Mouse (Mus musculus): ENCODE results near the gene Rps25. TPM values are rescaled to one million over a fixed set of nuclear protein-coding genes. Genes with fewer than 3 reads are reported as not detected.
"Not testable (repeated sequence)": the region's sequence is repeated elsewhere in the genome, so short reads cannot be mapped to it uniquely, and the experiment has no call there.

Rps25 gene
- polyA plus RNA-seq, 1 experiment from 2014 or later: 764 TPM

DNA sequence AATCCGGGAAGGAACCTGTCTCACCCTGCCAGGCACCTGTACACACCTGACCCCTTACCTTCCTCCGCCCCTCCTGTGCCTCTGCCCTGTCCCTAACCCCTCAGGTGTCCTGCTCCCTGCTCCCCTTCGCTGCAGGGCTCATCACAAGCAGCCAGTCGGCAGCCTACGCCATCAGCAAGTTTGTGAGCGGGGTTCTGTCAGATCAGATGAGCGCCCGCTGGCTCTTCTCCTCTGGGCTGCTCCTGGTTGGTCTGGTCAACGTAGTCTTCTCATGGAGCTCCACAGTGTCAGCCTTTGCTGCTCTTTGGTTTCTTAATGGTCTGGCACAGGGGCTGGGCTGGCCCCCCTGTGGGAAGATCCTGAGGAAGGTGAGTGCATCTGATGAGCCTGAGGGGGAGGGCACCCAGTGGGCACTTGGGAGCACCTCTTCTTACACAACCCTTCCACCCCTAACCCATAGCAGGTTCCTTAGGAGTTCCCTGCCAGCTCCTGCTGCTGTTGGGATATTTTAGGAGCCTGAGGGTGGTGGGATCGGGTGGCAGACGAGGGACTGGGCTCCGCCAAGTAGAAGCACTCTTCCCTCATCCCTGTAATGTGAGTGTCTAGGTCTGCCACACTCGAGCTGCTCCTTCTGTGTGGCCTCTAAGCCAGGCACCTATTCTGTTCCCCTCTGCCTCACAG, 7.7 kb upstream of the Rps25 start:
- ATAC-seq (no peak), DNase-seq (ENCODE audit: low read depth, low spot score) (no peak)
- no peak for TF ChIP-seq CTCF (IDR thresholded peaks at IDR 0.05)
- CTCF ChIA-PET: interaction anchor here (0.9 to 1.6 kb wide), 2 partner anchors 8 to 11 kb away, joined by 3 read pairs; partner anchors contain the start of gene Trappc4
- no peaks in the 10 kb centered on the region for H3K27me3 ChIP-seq
- in situ Hi-C loops (cut with MboI; ENCODE audit: low pct_unique_long_range_greater_than_20kb): no loop called here
- POLR2A ChIA-PET: interaction anchor here (1.0 to 3.4 kb wide), 3 partner anchors 8 to 65 kb away, joined by 4 to 15 read pairs (median 4); partner anchors contain the start of genes Ccdc84, H2afx, Rps25 and Trappc4

DNA sequence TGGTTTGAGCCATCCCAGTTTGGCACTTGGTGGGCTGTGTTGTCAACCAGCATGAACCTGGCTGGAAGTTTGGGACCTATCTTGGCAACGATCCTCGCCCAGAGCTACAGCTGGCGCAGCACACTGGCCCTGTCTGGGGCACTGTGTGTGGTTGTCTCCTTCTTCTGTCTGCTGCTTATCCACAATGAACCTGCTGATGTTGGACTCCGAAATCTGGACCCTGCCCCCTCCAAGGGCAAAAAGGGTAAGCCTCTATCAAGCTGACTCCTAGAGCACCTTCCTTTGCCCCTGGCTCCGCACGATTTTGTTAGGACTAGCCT, 7.2 kb upstream of the Rps25 start:
- POLR2A ChIA-PET: interaction anchor here (0.7 to 1.0 kb wide), 2 partner anchors 19 to 505 kb away, joined by 4 to 5 read pairs; partner anchors contain the start of gene Ccdc84

DNA sequence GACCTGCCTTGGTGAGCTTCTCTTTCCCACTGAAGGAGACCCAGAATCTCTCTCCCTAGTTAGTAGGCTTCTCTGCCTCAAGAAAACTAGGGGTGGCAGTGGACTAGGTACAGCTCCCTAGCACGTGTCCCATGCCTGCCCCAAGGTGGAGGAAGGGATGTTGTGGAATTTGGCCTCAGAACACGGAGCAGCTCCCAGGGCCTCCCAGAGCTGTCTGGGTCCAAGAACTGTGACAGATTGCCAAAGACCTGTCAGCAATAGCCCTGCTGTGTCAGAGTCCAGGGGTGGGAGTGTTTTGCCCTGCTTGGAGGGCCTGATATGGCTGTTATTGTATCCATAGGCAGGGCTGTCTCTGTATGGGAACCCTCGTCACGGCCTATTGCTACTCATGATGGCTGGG, 5.9 kb upstream of the Rps25 start:
- in situ Hi-C loops (cut with MboI; ENCODE audit: low pct_unique_long_range_greater_than_20kb): no loop called here
- DNase-seq (ENCODE audit: low read depth, low spot score) (no peak), ATAC-seq (no peak)
- POLR2A ChIA-PET: interaction anchor here (1.5 kb wide), 1 partner anchor 10 kb away, joined by 3 read pairs; no protein-coding TSS in a partner anchor
- no peaks in the 10 kb centered on the region for H3K27me3 ChIP-seq
- no peak for TF ChIP-seq CTCF (IDR thresholded peaks at IDR 0.05)
- CTCF ChIA-PET: interaction anchor here (1.0 kb wide), 1 partner anchor 40 kb away, joined by 3 read pairs; the partner anchor contains the start of gene Vps11

More for the DNA sequence above, 7.2 kb upstream of the Rps25 start:
- no peak for TF ChIP-seq CTCF (IDR thresholded peaks at IDR 0.05)
- no peaks in the 10 kb centered on the region for H3K27me3 ChIP-seq
- no peak for DNase-seq (ENCODE audit: low read depth, low spot score)
- no peak for ATAC-seq
- CTCF ChIA-PET: interaction anchor here (0.9 kb wide), 1 partner anchor 11 kb away, joined by 3 read pairs; no protein-coding TSS in a partner anchor
- in situ Hi-C loops (cut with MboI; ENCODE audit: low pct_unique_long_range_greater_than_20kb): no loop called here

DNA sequence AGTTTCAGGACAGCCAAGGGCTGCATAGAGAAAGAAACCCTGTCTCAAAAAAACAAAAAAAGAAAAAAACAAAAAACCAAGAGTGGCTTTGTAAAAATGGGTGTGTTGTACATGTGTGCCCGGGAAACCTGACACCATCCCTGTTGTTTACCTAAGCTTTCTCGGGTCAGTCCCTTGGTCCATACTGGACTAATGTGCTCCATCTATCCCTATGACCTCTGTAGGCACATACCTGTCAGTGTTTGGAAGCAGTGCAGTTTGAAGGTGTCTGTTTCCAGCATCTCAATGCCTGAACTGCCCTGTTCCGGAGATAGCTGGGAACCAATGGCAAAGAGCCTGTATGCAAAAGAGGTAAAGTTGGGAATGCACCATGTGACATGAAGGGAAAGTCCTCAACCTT, 1.9 kb upstream of the Rps25 start:
- H3K27me3 ChIP-seq: no peaks in the 10 kb centered on the region
- in situ Hi-C loops (cut with MboI; ENCODE audit: low pct_unique_long_range_greater_than_20kb): no loop called here
- no peak for TF ChIP-seq CTCF (IDR thresholded peaks at IDR 0.05)
- no peak for DNase-seq (ENCODE audit: low read depth, low spot score)
- ChIA-PET CTCF (no interaction called here), POLR2A (no interaction called here)
- no peak for ATAC-seq

DNA sequence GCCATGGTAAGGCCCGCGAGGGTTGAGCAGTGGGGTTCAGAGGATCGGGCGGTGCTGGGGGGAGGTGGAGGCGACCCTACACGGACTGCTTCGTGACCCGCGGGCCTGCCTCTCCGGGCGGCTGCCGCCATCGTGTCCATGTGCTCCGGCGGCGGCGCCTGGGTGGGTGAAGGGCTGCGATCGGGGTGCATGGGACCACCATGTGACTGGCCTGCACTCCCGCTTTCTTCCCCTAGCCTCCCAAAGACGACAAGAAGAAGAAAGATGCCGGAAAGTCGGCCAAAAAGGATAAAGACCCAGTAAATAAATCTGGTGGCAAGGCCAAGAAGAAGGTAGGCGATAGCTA, 786 bp downstream of the Rps25 start:
- ATAC-seq: no peak
- DNase-seq (ENCODE audit: low read depth, low spot score): no peak
- ChIA-PET POLR2A (interaction anchor here (1.0 to 2.9 kb wide), 3 partner anchors 10 to 29 kb away, joined by 3 to 15 read pairs (median 11); partner anchors contain the start of genes Ccdc84 and Slc37a4), CTCF (interaction anchor here (1.0 to 2.8 kb wide), 2 partner anchors 9 to 11 kb away, joined by 3 to 9 read pairs; partner anchors contain the start of gene Ccdc84)
- in situ Hi-C loops (cut with MboI; ENCODE audit: low pct_unique_long_range_greater_than_20kb): no loop called here
- H3K27me3 ChIP-seq: no peaks in the 10 kb centered on the region
- TF ChIP-seq CTCF (IDR thresholded peaks at IDR 0.05): no peak

DNA sequence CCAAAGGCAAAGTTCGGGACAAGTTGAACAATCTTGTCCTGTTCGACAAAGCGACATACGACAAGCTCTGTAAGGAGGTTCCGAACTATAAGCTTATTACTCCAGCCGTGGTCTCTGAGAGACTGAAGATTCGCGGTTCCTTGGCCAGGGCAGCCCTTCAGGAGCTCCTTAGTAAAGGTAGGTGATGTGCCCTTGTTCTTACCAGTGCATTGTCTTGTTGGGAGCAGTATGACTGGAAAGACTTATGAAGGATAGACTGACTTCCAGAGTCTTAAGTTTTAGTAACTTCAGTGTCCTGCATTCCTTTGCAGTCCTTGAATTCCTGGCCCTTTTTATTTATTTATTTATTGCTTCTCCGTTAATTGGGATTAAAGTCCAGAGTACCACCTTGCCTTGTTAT, 1.8 kb downstream of the Rps25 start:
- ChIA-PET POLR2A (interaction anchor here (1.0 to 2.9 kb wide), 3 partner anchors 9 to 30 kb away, joined by 3 to 15 read pairs (median 11); partner anchors contain the start of genes Ccdc84 and Slc37a4), CTCF (interaction anchor here (2.8 kb wide), 1 partner anchor 10 kb away, joined by 9 read pairs; the partner anchor contains the start of gene Ccdc84)
- H3K27me3 ChIP-seq; DNase-seq (ENCODE audit: low read depth, low spot score); ATAC-seq; in situ Hi-C loops (cut with MboI; ENCODE audit: low pct_unique_long_range_greater_than_20kb): not testable (repeated sequence)

DNA sequence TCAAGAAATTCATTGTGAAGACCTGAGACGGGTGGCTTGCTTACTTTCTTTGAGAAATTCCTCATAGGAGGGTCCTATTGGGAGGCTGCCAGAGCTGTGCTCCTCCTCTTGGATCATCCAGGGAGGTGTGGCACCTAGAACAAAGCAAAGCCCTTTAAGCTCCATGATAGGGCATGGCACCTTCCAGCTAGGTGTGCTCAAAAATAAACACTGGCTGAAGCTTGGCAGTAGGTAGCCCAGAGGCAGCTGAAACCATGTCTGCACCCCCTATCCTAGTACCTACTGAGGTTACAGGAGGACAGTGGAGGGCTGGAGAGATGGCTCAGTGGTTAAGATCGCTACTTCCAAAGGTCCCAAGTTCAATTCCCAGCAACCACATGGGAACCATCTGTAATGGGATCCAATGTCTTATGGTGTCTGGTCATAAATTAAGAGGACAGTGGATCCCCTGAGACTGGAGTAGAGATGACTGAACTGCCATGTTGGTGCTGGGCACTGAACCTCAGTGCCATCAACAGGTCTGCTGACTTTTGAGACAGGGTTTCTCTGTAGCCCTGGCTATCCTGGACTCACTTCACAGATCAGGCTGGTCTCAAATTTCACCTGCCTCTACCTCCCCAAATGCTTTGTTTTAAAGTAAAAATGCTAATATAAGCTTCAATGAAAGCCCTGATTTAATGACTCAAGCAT, 3.9 kb downstream of the Rps25 start:
- in situ Hi-C loops (cut with MboI; ENCODE audit: low pct_unique_long_range_greater_than_20kb): no loop called here
- no peak for DNase-seq (ENCODE audit: low read depth, low spot score)
- no peaks in the 10 kb centered on the region for H3K27me3 ChIP-seq
- no peak for ATAC-seq
- ChIA-PET POLR2A (interaction anchor here (0.6 to 1.6 kb wide), 2 partner anchors 9 to 80 kb away, joined by 3 read pairs; no protein-coding TSS in a partner anchor), CTCF (interaction anchor here (0.6 to 1.1 kb wide), 2 partner anchors 27 to 49 kb away, joined by 3 read pairs; partner anchors contain the start of gene Vps11)
- no peak for TF ChIP-seq CTCF (IDR thresholded peaks at IDR 0.05)

DNA sequence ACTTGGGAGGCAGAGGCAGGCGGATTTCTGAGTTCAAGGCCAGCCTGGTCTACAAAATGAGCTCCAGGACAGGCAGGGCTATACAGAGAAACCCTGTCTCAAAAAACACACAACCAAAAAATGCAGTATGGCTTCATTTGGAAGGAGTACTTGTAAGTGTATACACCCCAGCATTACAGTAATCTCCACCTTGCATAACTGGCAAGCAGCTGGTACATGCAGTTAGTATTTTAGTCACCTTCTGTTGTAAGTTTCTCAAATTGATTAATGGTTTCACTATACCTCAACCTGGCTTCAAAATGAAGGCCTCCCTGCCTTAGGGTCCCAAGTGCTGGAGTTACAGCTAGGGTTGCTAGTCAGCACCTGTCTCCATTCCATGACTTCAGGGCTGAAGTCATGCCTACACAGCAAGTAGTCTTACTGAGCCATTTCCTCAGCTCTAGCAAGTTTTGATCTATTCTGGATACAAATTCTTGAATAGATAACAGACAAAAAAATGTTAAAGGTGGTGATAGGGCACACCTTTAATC, 4.7 kb downstream of the Rps25 start:
- in situ Hi-C loops (cut with MboI; ENCODE audit: low pct_unique_long_range_greater_than_20kb): no loop called here
- POLR2A ChIA-PET: interaction anchor here (1.6 kb wide), 1 partner anchor 10 kb away, joined by 3 read pairs; no protein-coding TSS in a partner anchor
- no peak for TF ChIP-seq CTCF (IDR thresholded peaks at IDR 0.05)
- DNase-seq (ENCODE audit: low read depth, low spot score) (no peak), ATAC-seq (no peak)
- CTCF ChIA-PET: interaction anchor here (0.6 to 1.1 kb wide), 2 partner anchors 28 to 50 kb away, joined by 3 read pairs; partner anchors contain the start of gene Vps11
- no peaks in the 10 kb centered on the region for H3K27me3 ChIP-seq

DNA sequence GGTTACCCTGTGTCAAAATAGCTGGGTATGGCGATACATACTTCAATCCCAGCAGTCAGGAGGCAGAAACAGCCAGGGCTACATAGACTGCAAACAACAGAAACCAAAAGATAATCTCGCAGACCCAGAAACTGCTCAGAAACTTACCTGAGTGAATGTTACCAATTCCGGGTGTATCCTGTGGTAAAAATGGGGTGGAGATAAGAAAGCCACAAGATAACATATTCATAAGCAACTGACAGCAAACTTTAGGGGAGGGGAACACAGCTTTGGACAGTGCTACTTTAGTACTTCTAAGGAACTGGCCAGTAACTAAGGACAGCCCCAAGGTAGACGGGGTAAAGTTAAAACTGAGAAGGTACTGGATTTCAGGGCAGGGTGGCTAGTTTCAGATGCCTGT, 5.4 kb downstream of the Rps25 start:
- in situ Hi-C loops (cut with MboI; ENCODE audit: low pct_unique_long_range_greater_than_20kb): no loop called here

DNA sequence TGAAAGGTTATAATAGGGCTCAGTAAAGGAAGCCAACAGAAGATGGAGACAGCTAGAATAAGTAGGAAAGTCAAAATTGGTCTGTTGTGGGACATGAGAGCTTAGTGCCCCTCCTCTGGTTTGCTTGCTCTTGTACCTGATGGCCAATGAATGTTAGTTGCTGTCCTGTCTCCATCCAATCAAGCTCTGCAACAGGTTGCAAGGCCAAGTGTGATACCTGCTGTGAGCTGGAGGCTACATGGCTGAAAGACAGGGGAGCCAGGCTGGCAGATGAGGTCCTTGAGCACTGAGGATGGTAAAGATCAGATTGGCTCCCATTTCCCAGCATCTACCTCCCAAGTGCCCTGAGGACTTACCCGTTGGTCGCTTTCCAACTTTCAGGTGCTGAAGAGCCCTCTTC, 5.8 kb downstream of the Rps25 start:
- DNase-seq (ENCODE audit: low read depth, low spot score) (no peak), ATAC-seq (no peak)
- in situ Hi-C loops (cut with MboI; ENCODE audit: low pct_unique_long_range_greater_than_20kb): no loop called here
- no peak for TF ChIP-seq CTCF (IDR thresholded peaks at IDR 0.05)
- no peaks in the 10 kb centered on the region for H3K27me3 ChIP-seq
- CTCF ChIA-PET: no interaction called here
- POLR2A ChIA-PET: no interaction called here

More for the DNA sequence above, 5.4 kb downstream of the Rps25 start:
- DNase-seq (ENCODE audit: low read depth, low spot score) (no peak), ATAC-seq (no peak)
- no peaks in the 10 kb centered on the region for H3K27me3 ChIP-seq
- TF ChIP-seq CTCF (IDR thresholded peaks at IDR 0.05): no peak
- CTCF ChIA-PET: no interaction called here
- POLR2A ChIA-PET: no interaction called here

Measured in Patski (cell line).